Mouse (Mus musculus) mature B cell (primary cell): ENCODE measurements around the gene Tapbp.

Experiments used
- in situ Hi-C: fragments of 300-500 bp; cut with MboI; formaldehyde crosslinking; loops from 2 replicates; pipeline ENCODE4 v1.14.3; 2019

Gene Tapbp

DNA sequence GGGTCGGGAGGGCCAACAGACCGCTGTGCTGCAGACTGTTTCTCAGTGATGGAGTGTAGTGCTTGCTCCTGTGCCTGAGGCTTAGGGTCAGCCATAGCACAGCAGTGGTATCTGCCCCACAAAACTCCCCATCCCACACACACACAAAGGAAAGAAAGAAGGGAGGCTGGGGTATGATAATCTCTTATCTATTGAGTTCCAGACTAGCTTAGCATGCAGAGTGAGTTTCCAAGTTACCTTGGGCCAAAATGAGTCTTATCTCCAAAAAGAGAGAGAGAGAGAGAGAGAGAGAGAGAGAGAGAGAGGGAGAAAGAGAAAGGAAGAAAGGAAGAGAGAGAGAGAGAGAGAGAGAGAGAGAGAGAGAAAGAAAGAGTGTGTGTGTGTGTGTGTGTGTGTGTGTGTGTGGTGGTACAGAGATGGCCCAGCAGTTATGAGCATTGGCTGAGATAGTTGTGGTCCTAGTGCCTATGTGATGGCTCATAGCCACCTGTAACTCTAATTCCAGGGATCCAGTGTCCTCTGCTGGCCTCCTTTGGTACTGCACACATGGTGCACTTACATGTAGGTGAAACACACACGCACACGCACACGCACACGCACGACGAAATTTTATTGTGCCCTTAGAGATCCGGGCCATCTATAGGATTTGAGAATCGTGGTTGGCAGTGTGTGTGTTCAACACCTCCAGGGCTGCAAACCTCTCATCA lies 9.0 kb downstream of the Tapbp start:
- in situ Hi-C loops: no loop called here

DNA sequence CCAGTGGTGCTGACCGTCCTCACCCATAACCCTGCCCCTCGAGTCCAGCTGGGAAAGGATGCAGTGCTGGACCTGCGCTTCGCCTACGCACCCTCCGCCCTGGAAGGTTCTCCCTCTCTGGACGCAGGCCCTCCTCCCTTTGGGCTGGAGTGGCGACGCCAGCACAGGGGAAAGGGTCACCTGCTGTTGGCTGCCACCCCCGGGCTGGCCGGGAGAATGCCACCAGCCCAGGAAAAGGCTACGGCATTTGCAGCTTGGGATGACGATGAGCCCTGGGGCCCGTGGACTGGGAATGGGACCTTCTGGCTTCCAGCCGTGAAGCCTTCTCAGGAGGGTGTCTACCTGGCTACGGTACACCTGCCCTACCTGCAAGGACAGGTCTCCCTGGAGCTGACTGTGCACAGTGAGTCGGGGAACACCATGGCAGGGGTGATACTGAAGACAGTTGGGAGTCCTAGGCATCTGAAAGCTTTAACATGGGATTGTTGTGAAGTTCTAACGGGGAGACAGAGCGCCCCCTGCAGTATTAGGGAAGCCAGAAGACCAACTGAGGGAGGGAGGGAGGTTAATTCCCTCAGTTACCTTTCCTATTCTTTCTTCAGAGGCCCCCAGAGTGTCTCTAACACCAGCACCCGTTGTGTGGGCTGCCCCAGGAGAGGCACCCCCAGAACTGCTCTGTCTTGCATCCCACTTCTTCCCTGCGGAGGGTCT lies 9.9 kb downstream of the Tapbp start:
- in situ Hi-C loops: no loop called here

DNA sequence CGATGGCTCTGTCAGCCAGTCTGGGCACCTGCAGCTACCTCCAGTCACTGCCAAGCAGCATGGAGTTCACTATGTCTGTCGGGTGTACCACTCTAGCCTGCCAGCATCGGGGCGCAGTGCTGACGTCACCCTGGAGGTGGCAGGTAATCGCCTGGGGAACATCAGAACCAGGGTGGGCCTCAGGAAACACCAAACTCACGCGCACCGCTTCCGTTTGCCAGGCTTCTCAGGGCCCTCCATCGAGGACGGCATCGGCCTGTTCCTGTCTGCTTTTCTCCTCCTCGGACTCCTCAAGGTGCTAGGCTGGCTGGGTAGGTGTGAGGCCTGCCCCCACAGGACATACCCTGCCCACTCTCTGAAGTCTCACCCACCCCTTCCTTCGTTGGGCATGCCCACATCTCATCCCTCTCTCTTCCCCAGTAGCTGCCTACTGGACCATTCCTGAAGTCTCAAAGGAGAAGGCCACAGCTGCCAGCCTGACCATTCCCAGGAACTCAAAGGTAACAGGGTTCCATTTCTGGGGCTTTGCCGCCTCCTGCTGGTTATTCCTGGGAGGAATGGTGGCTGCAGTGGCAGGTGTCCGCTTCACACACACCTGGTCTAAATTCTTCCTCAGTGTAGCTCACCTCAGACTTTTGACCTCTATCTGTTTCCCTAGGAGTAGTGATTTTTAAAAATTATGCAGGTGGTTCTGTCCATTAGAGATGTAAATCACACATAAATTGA lies 10.7 kb downstream of the Tapbp start:
- in situ Hi-C loops: no loop called here

DNA sequence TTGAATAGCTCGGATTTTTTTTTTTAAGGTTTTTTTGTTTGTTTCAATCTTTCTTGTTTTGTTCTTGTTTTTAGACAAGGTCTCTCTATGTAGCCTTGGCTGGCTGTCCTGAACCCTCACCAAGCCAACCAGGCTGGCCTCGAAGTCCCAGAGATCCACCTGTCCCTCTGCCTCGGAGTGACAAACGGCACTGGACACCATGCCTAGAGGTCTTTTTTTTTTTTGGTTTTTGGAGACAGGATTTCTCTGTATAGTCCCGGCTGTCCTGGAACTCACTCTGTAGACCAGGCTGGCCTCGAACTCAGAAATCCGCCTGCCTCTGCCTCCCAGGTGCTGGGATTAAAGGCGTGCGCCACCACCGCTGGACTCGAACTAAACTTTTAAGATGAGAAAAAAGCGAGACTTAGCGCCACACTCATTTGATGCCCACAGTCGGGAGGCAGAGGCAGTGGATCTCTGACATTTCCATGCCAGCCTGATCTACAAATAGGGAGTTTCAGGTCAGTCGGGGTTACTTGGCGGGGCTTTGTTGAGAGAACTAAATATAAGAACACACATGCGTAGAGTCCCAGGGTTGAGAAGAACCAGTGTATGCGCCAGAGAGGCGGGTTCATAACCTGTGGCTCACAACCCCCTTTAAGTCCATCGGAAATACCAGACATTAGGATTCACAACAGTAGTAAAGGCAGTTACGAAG lies 12.7 kb downstream of the Tapbp start:
- in situ Hi-C loops: no loop called here

DNA sequence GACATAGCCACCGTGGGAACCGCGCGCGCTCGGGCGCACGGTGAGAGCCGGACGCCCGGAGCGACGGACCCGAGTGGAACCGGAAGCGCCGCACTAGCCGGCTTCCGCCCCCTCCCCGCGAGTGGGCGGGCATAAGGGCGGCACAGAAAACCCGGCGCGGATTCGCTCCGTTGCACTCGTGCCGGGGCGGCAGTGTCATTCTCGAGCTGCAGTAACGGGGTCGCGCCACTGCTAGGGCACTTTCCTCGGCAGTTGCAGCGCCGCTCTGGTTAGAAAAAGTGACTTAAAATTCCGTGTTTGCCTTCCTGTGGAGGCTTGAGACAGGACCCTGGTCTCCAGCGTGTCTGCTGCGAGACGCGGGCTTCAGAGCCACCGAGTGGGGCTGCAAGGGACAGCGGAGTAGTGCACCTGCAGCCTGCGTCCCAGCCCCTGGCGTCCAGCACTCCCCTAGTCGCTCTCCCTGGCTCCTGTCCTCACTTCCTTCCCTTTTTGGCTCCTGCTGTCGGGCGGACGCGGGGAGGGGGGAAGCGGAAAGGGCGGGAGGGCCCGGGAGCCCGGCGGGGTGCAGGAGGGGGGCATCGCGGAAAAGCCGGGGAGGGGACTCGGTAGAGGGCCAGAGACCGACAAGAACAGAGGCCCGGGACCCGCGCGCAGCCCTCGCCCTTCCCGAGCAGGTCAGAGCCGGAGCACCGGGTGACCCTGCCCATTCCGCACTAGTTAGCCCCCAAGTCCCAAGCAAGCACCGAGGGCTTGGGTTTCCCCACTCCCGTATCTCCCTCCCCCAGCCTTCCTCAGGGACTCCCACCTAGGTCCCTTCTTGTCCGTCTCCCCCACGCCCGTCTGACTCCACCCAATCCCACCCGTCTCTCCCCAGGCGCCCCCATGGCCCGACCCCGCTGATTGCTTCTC lies 13.9 kb downstream of the Tapbp start, which contains the start of gene Rgl2:
Gene Rgl2 (plus strand): TSS at position 173 of the 909 bp plus-strand sequence.
- in situ Hi-C loops: no loop called here

DNA sequence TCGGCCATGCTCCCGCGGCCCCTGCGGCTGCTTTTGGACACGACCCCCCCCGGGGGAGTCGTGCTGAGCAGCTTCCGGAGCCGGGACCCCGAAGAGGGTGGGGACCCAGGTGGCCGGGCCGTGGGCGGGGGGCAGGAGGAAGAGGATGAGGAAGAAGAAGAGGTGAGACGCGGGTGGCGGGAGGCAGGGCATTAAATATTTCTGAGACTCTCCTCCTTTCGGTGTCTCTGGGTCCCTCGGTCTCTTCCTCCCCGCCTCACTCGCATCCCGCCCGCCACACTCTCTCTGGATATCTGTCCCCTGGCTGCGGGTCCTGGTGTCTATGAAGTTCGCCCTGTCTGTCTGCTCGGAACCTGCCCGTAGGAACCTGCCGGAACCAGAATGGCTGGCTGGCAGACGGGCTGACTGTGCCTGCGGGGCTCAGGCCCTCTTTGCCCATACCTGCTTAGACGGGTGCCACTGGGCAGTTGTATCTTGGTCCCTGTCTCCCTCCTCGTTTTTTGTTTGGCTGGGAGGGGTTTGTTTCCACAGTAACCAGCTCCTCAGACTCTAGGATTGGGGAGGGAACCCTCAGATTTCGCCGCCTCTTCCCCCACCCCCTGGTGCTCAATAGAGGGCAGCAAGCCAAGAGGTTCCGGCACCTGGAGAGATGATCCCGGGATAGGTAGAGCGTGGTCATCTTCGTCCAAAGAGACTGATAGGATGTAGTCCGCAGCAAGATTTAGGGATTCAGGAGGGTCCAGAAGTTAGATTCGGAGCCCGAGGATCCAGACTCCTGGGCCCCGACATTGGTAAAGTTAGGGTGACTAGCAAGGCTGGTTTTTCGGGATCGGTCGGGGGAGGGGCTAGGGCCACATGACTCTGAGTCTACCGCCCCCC lies 14.8 kb downstream of the Tapbp start:
- in situ Hi-C loops: no loop called here

DNA sequence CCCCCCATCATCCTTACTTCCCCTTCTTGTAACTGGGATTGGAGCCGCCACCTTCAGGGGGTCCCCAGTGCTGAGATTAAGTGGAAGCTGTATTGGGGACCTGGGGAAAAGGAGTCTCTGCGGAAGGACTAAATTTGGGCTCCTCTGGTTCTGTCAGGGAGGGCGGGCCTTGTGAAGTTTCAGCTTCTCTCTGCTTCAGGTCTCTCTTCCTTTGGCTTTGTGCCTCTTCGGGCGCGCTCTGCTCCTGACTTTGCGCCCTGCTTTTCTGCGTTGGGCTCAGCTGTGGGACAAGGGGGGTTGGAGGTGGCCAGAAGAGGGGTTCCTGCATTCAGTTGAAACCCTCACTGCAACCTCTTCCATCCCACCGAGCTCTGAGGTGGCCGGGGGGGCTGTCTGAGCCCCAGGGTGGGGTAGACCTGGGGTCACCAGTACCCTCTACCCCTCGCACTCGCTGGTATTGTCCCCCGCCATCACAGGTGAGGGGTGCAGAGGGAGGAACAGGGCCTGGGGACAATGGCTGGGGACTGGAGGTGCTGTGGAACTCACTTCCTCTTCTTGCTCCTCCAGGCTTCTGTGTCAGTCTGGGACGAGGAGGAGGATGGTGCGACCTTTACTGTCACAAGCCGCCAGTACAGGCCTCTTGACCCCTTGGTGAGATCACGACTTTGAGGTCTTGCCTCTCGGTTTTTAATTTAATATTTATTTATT lies 15.6 kb downstream of the Tapbp start:
- in situ Hi-C loops: no loop called here

DNA sequence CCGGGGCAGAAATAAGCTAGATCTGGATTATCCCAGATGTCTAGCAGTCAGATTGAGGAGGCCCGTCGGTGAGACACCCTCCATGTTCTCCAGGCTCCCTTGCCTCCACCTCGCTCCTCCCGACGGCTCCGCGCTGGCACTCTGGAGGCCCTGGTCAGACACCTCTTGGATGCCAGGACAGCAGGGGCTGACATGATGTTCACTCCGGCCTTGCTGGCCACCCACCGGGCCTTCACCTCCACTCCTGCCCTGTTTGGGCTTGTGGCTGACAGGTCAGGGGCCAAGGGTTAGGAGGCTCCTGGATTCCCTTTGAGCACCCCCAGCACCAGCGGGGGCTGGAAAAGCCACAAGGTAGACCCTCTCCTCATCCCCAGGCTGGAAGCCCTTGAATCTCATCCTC lies 16.2 kb downstream of the Tapbp start:
- in situ Hi-C loops: no loop called here

DNA sequence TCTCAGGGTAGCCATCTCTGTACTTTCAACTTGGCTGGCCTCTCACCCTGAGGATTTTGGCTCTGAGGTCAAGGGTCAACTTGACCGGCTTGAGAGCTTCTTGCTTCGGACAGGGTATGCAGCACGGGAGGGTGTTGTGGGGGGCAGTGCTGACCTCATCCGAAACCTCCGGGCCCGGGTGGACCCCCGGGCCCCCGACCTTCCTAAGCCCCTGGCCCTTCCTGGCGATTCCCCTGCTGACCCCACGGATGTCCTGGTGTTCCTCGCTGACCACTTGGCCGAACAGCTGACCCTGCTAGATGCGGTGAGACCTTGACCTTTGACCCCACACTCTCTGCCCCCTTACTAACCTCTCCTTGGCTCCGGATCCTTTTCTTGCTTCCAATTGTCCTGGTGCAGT lies 16.7 kb downstream of the Tapbp start:
- in situ Hi-C loops: no loop called here

DNA sequence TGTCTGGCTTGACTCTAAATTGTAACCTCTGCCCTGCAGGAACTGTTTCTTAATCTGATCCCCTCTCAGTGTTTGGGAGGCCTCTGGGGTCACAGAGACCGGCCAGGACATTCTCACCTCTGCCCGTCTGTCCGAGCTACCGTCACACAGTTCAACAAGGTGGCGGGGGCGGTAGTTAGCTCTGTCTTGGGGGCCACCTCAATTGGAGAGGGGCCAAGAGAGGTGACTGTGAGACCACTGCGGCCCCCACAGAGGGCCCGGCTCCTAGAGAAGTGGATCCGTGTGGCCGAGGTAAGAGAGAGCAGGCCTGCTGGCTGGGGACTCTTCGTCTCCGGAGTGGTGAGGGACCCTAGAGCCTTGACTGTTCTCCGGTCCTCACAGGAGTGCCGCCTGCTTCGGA lies 17.3 kb downstream of the Tapbp start:
- in situ Hi-C loops: no loop called here

DNA sequence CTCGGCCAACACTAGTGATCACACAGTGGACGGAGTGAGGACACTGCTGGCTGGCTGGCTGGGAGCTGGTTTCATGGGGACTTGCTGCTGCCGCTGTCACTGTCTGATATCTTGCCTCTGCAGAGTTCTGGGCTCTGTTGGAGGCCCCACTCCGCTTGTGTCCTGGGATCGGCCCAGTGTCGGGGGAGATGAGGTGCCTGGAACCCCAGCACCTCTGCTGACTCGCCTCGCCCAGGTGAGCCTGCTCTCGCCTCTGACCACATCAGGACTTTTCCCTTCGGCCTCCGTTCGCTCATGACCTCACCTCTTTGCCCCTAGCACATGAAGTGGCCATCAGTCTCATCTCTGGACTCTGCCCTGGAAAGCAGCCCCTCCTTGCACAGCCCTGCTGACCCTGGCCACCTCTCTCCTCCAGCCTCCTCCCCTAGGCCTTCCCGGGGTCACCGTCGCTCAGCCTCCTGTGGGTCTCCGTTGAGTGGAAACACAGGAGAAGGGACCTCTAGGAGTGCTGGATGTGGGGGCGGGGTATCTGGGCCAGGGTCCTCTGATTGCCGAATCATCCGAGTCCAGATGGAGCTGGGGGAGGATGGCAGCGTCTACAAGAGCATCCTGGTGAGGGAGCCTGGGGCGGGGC lies 19.8 kb downstream of the Tapbp start:
- in situ Hi-C loops: no loop called here

DNA sequence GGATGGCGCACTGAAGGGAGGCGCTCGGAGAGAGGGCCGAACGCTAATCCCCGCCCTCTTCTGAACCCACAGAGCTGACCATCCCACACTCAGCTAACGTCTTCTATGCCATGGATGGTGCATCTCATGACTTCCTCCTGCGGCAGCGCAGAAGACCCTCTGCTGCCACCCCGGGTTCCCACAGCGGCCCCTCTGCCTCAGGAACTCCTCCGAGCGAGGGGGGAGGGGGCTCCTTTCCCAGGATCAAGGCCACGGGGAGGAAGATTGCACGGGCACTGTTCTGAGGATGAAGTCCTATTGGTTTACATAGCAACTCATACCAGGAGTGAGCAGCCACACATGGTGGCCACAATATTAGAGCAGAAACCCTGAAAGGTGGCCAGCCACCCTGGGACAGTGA lies 21.3 kb downstream of the Tapbp start:
- in situ Hi-C loops: no loop called here

DNA sequence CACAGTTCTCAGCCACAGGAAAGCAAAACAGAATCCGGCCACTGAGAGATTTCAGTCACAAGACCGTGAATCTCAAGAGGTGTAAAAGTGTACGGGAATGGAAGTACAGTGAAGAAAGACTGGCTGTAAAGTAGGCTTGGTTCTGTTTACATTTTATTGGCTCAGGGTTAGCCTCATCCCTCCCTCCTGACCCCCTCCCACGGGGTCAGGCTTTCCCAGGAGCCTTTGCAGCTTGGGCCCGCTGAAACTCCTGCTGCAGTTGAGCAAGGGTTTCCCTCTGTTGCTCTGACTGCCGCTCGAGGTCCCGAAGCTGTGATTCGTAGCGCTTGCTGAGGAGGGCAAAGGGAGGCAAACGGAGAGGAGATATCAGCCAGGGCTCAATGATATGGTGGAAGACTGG lies 23.1 kb downstream of the Tapbp start:
- in situ Hi-C loops: no loop called here

DNA sequence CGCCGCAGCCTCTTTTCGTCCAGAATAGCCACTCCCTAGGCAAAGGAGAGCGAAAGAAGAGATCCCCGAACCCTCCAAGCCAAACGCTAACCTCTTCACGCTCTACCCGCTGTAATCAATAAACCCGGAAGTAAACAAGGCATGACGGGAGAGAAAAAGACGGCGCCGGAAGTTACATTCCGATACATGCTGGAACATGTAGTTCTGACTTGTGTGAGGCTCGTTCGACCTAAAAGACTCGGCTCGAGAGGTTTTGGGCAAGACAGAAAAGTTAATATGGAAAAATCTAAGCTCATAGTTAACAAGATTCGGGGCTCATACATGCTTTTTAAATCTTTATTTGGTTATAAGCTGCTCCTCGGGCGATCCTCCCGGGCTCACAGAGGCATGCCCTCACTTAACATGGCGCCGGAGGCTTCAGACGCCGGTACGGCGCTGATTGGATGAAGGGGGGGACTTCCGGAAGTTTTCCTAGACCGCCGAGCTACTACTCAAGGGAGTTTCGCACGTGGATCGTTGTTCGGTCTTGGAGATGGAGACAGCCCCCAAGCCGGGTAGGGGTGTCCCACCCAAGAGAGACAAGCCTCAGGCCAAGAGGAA lies 24.6 kb downstream of the Tapbp start, which contains the start of the genes Pfdn6 and Wdr46:
Gene Pfdn6 (minus strand): TSS at position 138 of the 600 bp plus-strand sequence.
Gene Wdr46 (plus strand): TSS at position 455 of the 600 bp plus-strand sequence.
- in situ Hi-C loops: no loop called here

DNA sequence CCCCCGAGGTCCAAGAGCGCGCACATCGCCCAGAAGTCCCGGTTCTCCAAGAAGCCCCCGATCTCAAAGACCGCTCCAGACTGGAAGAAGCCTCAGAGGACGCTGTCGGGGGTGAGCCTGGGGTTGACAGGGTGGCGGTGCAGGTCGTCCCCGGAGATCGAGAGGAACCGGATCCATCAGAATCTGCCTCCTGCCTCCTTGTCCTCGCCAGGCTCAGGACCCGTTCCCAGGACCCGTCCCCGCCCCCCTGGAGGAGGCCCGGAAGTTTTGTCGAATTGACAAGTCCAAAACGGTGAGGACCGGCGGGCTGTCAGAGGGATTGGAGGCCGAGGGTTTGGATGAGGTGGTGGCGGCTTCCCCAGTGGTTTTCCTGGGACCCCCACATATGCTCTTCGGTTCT lies 25.3 kb downstream of the Tapbp start:
- in situ Hi-C loops: no loop called here

DNA sequence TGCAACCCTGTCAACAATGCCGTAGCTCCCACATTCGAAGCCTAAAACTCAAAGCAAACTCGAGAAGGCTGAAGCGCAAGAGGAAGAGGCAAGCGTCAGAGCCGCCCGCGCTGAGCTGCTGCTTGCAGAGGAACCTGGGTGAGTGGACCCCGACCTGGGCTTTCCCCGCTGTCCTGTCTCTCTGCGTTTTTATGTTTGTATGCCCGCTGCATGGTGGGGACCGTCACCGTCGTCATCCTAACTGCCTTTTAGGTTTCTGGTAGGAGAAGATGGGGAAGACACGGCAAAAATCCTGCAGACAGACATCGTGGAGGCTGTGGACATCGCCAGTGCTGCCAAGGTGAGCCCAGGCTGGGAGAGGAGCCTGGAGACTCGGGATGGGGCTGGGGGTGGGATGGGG lies 25.7 kb downstream of the Tapbp start:
- in situ Hi-C loops: no loop called here

DNA sequence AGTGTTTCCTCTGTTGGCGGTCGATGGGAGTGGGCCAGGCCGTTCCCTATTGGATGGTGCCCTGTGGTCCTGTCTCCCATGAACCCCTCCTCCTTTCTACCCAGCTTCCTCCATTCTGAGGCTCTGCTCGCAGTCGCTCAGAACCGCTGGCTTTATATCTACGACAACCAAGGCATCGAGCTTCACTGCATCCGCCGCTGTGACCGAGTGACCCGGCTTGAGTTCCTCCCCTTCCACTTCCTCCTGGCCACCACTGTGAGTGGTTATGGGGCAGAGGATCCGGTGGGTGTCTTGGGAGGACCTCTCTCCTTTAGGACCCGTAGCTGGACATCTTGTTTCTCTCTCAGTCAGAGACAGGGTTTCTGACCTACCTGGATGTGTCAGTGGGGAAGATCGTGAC lies 27.8 kb downstream of the Tapbp start:
- in situ Hi-C loops: no loop called here

DNA sequence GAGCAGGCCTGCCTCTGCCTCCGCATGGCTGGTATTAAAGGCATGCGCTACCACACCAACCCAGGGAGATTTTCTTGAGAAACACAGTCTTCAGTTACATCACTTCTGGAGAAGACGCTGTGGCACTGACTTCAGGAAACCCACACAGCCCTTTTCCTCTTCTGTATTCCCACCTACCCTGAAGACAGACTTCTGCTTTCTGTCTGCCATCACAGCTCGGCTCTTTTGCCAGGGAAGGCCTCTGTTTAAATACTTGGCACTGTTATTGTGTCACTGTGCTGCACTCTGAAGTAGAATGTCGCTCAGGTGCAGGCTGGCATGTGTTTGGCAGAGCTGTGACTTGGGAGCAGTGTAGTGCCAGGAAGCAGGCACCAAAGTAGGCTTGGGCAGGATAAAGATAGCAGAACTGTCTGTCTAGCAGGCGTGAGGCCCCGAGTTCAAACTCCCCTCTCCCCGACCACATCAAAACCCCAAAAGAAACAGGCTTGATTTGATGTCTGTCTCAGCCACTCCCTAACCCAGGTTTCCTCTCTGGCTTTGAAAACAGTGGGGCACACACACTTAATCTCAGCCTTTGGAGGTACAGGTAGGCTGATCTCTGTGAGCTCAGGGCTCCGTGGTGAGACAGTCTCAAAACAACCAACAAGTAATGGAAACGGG lies 31.9 kb downstream of the Tapbp start:
- in situ Hi-C loops: no loop called here
